Mouse (Mus musculus): ENCODE measurements around the gene Kat6b. TPM values are rescaled to one million over a fixed set of nuclear protein-coding genes. Genes with fewer than 3 reads are reported as not detected.

Kat6b gene
- total RNA-seq, 1 experiment from 2014 or later = 57.7 TPM

GRCm38 (mm10) chr14:21523234-21523633 lies 42.0 kb downstream of the Kat6b start:
- no peak for DNase-seq

DNA sequence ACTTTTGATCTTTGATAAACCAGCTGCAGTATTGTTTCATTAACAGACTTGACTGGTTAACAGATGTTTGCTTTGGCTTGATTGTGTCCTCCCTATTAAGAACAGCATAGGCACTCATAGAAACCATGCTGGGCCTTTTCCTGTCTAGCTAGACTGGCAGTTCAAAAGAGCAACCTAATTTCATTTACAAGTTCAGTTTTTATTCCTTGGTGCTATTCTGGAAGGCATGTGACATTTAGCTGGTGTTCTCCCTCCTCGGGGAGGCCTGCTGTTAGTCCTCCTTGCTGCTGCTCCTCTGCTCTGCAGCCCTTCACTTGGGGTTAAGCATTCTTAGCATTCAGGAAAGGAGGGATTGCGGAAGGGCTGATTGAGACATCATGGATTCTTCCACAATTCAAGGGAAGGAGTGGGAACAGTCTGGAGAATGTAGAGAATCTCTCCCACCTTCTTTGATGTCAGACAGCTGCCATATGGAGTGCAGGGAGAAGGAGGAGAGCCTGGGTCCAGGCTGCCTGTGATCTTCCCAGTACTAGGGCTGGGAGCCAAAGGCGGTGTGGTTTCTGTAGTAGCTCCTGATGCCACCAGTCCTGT lies 42.7 kb downstream of the Kat6b start:
- peak; percentile 20 for DNase-seq

- DNase-seq = no peak
Observed at GRCm38 (mm10) chr14:21525674-21526073, 44.4 kb downstream of the Kat6b start.

- DNase-seq = no peak
Observed at GRCm38 (mm10) chr14:21533566-21533965, 52.3 kb downstream of the Kat6b start.

- no peak for DNase-seq
Observed at GRCm38 (mm10) chr14:21534066-21534465, 52.8 kb downstream of the Kat6b start.

DNA sequence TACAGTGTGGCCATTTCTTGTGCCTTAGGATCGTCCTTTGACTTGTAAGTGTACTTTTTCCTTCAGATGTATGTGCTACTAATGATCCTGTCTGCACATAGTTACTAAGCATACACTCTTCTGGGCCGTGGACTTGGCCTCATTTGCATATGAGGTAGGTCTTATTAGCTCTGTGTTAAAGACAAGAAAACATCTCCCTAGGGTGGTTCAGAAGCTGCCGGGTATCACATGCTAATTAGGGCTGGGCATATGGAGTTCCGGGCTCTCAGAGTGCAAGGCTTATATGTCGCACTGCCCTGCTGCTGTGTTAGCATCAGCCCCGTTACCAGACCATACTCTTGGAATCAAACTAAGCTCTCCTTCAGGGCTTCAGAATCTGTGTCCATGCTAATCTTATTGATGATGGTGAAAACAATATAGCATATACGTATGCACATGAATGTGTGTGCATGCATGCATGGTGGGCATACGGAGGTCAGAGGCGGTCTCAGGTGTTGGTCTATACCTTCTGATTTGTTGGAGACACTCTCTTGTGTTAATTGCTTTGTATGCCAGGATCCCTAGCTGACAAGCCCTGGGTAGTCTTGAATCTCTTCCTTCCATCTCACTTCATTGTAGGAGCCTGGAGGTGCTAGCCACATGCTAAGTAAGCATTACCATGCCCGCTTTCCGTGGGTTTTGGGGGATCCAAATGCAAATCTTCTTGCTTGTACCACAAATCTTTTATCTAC lies 53.5 kb downstream of the Kat6b start:
- DNase-seq = no peak

GRCm38 (mm10) chr14:21536485-21537181 lies 55.4 kb downstream of the Kat6b start:
- DNase-seq = no peak

GRCm38 (mm10) chr14:21537838-21538237 lies 56.6 kb downstream of the Kat6b start:
- no peak for DNase-seq

DNA sequence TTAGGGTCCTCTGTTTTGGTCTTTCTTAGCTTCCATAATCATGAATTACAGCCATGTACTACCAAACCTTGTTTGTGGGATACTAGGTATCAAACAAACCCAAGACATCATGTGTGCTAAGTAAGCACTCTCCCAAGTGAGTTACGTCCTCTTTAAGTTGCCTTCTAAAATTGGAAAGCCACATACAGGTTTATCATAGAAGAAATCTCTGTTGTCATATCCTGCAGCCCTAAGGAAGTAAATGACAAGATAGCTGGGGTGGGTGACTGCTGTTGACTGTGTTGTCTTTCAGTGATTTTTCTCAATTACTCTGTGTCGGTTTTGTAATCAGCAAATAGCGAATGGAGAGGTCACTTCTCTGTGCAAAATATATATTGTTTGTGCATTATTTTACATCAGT lies 58.5 kb downstream of the Kat6b start:
- DNase-seq = no peak

GRCm38 (mm10) chr14:21540361-21540760 lies 59.1 kb downstream of the Kat6b start:
- DNase-seq = no peak

DNA sequence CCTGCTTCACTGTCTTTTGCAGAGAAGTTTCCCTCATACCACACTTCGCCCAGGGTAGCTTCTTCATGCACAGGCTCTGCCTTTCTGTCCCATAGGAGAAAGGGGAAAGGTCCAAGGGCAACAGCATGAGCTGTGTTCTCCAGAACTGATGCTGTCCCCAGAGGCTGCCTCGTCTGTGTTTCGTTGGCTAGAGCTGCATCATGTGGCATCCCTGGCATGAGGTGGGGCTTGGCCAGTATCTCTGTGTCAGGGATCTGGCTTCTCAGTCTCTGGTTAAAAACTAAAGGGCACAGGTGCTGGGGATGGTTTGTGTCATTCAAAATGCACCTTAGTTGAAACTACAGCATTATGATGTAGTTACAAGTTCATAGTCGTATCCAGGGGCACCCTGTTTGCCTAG lies 64.3 kb downstream of the Kat6b start:
- DNase-seq = no peak

- no peak for DNase-seq
Observed at GRCm38 (mm10) chr14:21546351-21546750, 65.1 kb downstream of the Kat6b start.

DNA sequence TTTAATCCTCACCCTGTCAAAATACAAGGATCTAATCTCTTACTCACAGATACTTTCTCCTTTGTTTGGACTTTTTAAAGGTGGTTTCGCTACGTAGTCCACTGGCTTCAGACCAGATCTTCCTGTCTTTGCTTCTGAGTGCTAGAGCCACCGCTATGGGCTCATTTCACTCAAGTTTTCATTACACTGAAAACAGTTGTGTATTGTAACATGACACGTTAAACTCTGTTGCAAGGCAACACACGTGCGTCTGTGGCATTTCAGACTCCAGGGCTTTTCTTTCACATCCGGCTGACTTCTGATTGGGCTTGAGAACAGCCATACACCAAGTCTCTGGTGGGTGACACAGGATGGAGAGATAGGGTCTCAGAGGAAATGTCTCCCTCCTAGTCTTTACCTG lies 66.1 kb downstream of the Kat6b start:
- DNase-seq = no peak

- no peak for DNase-seq
Observed at GRCm38 (mm10) chr14:21547965-21548364, 66.7 kb downstream of the Kat6b start.

- DNase-seq = no peak
Observed at GRCm38 (mm10) chr14:21548952-21549607, 67.8 kb downstream of the Kat6b start.

GRCm38 (mm10) chr14:21549608-21550115 lies 68.4 kb downstream of the Kat6b start:
- no peak for DNase-seq

DNA sequence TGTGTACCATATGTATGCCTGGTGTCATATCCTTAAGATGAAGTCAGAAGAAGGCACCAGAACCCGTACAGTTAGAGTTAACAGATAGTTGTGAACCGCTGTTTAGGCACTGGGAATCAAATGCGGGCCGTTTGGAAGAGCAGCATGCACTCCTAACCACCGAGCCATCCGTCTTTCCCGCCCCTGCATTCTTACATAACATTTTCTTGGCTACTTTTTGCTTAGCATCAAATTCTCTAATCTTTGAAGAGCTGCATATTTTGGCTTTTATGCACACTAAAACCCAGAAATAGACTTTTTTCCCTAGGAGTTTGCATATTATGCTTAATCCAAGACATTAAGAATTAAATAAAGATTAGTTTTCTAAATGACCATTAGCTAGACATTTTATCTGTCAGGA lies 69.3 kb downstream of the Kat6b start:
- DNase-seq = no peak

GRCm38 (mm10) chr14:21551655-21552054 lies 70.4 kb downstream of the Kat6b start:
- no peak for DNase-seq

GRCm38 (mm10) chr14:21552958-21553357 lies 71.7 kb downstream of the Kat6b start:
- no peak for DNase-seq

GRCm38 (mm10) chr14:21554046-21554445 lies 72.8 kb downstream of the Kat6b start:
- DNase-seq = no peak

- no peak for DNase-seq
Observed at GRCm38 (mm10) chr14:21558440-21559131, 77.4 kb downstream of the Kat6b start.

GRCm38 (mm10) chr14:21559447-21559846 lies 78.2 kb downstream of the Kat6b start:
- no peak for DNase-seq

Measured in adrenal gland, postnatal 25 days (tissue).